In the genomic region with DNA sequence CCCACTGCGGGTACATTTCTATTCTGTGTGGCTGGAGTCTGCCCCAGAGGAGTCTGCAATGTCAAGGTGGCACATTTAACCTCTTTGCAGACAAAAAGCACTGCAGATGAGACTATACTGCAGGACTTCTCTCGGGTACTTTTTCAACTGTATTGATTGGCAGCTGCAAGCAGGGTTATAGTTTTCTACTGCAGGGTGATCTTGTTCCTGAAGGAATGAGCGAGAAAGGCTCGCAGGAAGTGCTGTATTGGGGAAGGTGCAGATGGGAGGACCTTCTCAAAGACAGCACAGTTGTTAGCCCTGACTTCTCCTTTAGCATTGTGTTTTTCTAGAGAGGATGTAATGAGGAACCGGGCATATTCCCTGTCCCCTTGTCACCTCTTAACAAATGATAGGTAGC, we compare ENCODE assay signal across 9 mouse cellular contexts. TPM values are rescaled to one million over a fixed set of nuclear protein-coding genes. Genes with fewer than 3 reads are reported as not detected.
DNase-seq lines count a peak whose midpoint lies in the region; ATAC-seq and TF ChIP-seq lines count a peak whose summit lies in the region.
"Had no signal": no experiment of that assay in that cellular context is flagged by ENCODE, and none has a peak within 500 bp of the region (broad histone marks: within the 10 kb centered on the region; RNA-seq: fewer than 3 reads in every experiment).

No protein-coding gene starts in this region.

- no peaks in the 10 kb centered on the region for H3K36me3 ChIP-seq in heart, embryonic 10.5 days
- no peaks in the 10 kb centered on the region for H3K36me3 ChIP-seq in embryonic facial prominence, embryonic 10.5 days (replicated peaks)
- no peaks in the 10 kb centered on the region for H3K36me3 ChIP-seq in heart, postnatal 0 days (replicated peaks; ENCODE audit: control insufficient read depth, insufficient read depth, low read length)
- H3K36me3 ChIP-seq in midbrain, embryonic 12.5 days: no peaks in the 10 kb centered on the region

- H3K27ac ChIP-seq in heart, embryonic 10.5 days: peak overlapping the region; percentile 75
- H3K27ac ChIP-seq in embryonic facial prominence, embryonic 10.5 days (replicated peaks): peak overlapping the region; percentile 87
- peak overlapping the region; percentile 86 for H3K27ac ChIP-seq in heart, postnatal 0 days (ENCODE audit: low read depth)
- no peak overlapping the region for H3K27ac ChIP-seq in midbrain, embryonic 12.5 days (replicated peaks)

- DNase-seq in heart, embryonic 10.5 days (ENCODE audit: low spot score): no peak
- DNase-seq in heart, adult 18-20 months: no peak
- DNase-seq in embryonic facial prominence, embryonic 10.5 days (ENCODE audit: low spot score): peak; percentile 20
- no peak for DNase-seq in heart, postnatal 0 days (ENCODE audit: low spot score)
- DNase-seq in retina, postnatal 1 day: no peak
- DNase-seq in thymus, adult 18-20 months: no peak
- DNase-seq in kidney, adult 8-10 months: no peak
- DNase-seq: adrenal gland, postnatal 14 days had no signal

- peak overlapping the region; percentile 10 for H3K4me3 ChIP-seq in heart, embryonic 10.5 days
- peak overlapping the region; percentile 43 for H3K4me3 ChIP-seq in embryonic facial prominence, embryonic 10.5 days
- peak overlapping the region; percentile 52 for H3K4me3 ChIP-seq in heart, postnatal 0 days (ENCODE audit: low read depth, low read length)
- no peak overlapping the region for H3K4me3 ChIP-seq in midbrain, embryonic 12.5 days

- no peak for ATAC-seq in heart, postnatal 0 days (ENCODE audit: insufficient read depth, low read depth)
- ATAC-seq in midbrain, embryonic 12.5 days (ENCODE audit: low FRiP score, low read depth): no peak

- H3K9ac ChIP-seq in heart, postnatal 0 days (replicated peaks; ENCODE audit: low read depth, low read length): peak overlapping the region; percentile 43; the same call in 1 of the 2 replicates
- no peak overlapping the region for H3K9ac ChIP-seq in midbrain, embryonic 12.5 days (replicated peaks)

- no peaks in the 10 kb centered on the region for H3K27me3 ChIP-seq in heart, embryonic 10.5 days (ENCODE audit: insufficient read depth, poor library complexity, severe bottlenecking)
- H3K27me3 ChIP-seq in embryonic facial prominence, embryonic 10.5 days (replicated peaks; ENCODE audit: low read depth, poor library complexity, severe bottlenecking): no peaks in the 10 kb centered on the region
- H3K27me3 ChIP-seq in heart, postnatal 0 days (ENCODE audit: control insufficient read depth, insufficient read depth, low read length): no peaks in the 10 kb centered on the region
- peaks cover 58% of the 10 kb centered on the region for H3K27me3 ChIP-seq in midbrain, embryonic 12.5 days

- TF ChIP-seq EP300 in heart, postnatal 0 days (IDR thresholded peaks at IDR 0.05; ENCODE audit: low read depth): no peak

- H3K4me2 ChIP-seq in heart, postnatal 0 days (ENCODE audit: low read depth, low read length): peak overlapping the region; percentile 59
- H3K4me2 ChIP-seq in midbrain, embryonic 12.5 days (replicated peaks): 0 out of 2 replicates have a peak overlapping the region, but pooled peaks have one; percentile 16

- peaks cover 71% of the 10 kb centered on the region for H3K4me1 ChIP-seq in heart, embryonic 10.5 days
- H3K4me1 ChIP-seq in embryonic facial prominence, embryonic 10.5 days: peaks cover 71% of the 10 kb centered on the region
- peaks cover 39% of the 10 kb centered on the region for H3K4me1 ChIP-seq in heart, postnatal 0 days (ENCODE audit: control insufficient read depth, insufficient read depth)
- H3K4me1 ChIP-seq in midbrain, embryonic 12.5 days: peaks cover 66% of the 10 kb centered on the region

- H3K9me3 ChIP-seq in heart, embryonic 10.5 days: no peaks in the 10 kb centered on the region
- no peaks in the 10 kb centered on the region for H3K9me3 ChIP-seq in embryonic facial prominence, embryonic 10.5 days
- no peaks in the 10 kb centered on the region for H3K9me3 ChIP-seq in heart, postnatal 0 days (replicated peaks; ENCODE audit: control insufficient read depth, low read length)
- no peaks in the 10 kb centered on the region for H3K9me3 ChIP-seq in midbrain, embryonic 12.5 days

- TF ChIP-seq CTCF in heart, postnatal 0 days (IDR thresholded peaks at IDR 0.05; ENCODE audit: low read depth): no peak

- WGBS in heart, embryonic 10.5 days: 31% methylated on average over 5 of the region's 5 CpGs
- 17% methylated on average over 5 of the region's 5 CpGs for WGBS in embryonic facial prominence, embryonic 10.5 days
- WGBS in heart, postnatal 0 days: 36% methylated on average over 5 of the region's 5 CpGs
- 42% methylated on average over 5 of the region's 5 CpGs for WGBS in midbrain, embryonic 12.5 days

RNA-seq across cellular contexts. Expression of gene Sparcl1, which starts 1.0 kb away (rescaled TPM):
- 11.4 and 17.7 TPM in 2 replicates for polyA plus RNA-seq in heart, embryonic 10.5 days (2016; fragmentation: Nextera tagmentation; extraction: Ambion mirVana)
- 100 to 1,000 TPM; 186 to 203 TPM for total RNA-seq in heart, adult 18-20 months (2021)
- polyA plus RNA-seq in embryonic facial prominence, embryonic 10.5 days (2016; fragmentation: Nextera tagmentation; extraction: Ambion mirVana): 26.5 and 28.3 TPM in 2 replicates
- 123 and 168 TPM in 2 replicates for total RNA-seq in heart, postnatal 0 days (2014; rRNA removed; ENCODE audit: low replicate concordance)
- 97.3 and 99.0 TPM in 2 replicates for polyA plus RNA-seq in heart, postnatal 0 days (2015; fragmentation: Nextera tagmentation; extraction: Ambion mirVana)
- 47.4 and 62.0 TPM in 2 replicates for polyA plus RNA-seq in midbrain, embryonic 12.5 days (2016; fragmentation: Nextera tagmentation; extraction: Ambion mirVana)

RNA-seq across cellular contexts. Expression of gene Gm17660, which starts 35.1 kb away (rescaled TPM):
- not detected in 2 replicates for polyA plus RNA-seq in heart, embryonic 10.5 days (2016; fragmentation: Nextera tagmentation; extraction: Ambion mirVana)
- total RNA-seq in heart, adult 18-20 months (2021): not detected
- not detected in 2 replicates for polyA plus RNA-seq in embryonic facial prominence, embryonic 10.5 days (2016; fragmentation: Nextera tagmentation; extraction: Ambion mirVana)
- total RNA-seq in heart, postnatal 0 days (2014; rRNA removed; ENCODE audit: low replicate concordance): not detected in 2 replicates
- polyA plus RNA-seq in heart, postnatal 0 days (2015; fragmentation: Nextera tagmentation; extraction: Ambion mirVana): not detected in 2 replicates
- polyA plus RNA-seq in midbrain, embryonic 12.5 days (2016; fragmentation: Nextera tagmentation; extraction: Ambion mirVana): not detected in 2 replicates
- total RNA-seq: adrenal gland, postnatal 14 days had no signal

RNA-seq across cellular contexts. Expression of gene Dspp, which starts 58.0 kb away (rescaled TPM):
- not detected in 2 replicates for polyA plus RNA-seq in heart, embryonic 10.5 days (2016; fragmentation: Nextera tagmentation; extraction: Ambion mirVana)
- not detected for total RNA-seq in heart, adult 18-20 months (2021)
- polyA plus RNA-seq in embryonic facial prominence, embryonic 10.5 days (2016; fragmentation: Nextera tagmentation; extraction: Ambion mirVana): not detected in 2 replicates
- total RNA-seq in heart, postnatal 0 days (2014; rRNA removed; ENCODE audit: low replicate concordance): not detected in 2 replicates
- polyA plus RNA-seq in heart, postnatal 0 days (2015; fragmentation: Nextera tagmentation; extraction: Ambion mirVana): not detected in 2 replicates
- polyA plus RNA-seq in midbrain, embryonic 12.5 days (2016; fragmentation: Nextera tagmentation; extraction: Ambion mirVana): not detected in 2 replicates
- total RNA-seq: adrenal gland, postnatal 14 days had no signal
